Mouse (Mus musculus): ENCODE data around the gene Xlr4b.
"Not testable (repeated sequence)": the region's sequence is repeated elsewhere in the genome, so short reads cannot be mapped to it uniquely, and the experiment has no call there.

The Xlr4b gene

GRCm38 (mm10) chrX:73213819-73214564 is at the start of gene Xlr4b:
Xlr4b (plus strand) TSS chrX:73214333.
- DNase-seq (ENCODE audit: low read depth, low spot score) = not testable (repeated sequence)

GRCm38 (mm10) chrX:73176889-73177288 is 37.2 kb upstream of the Xlr4b start, which contains the start of gene Spin2d:
Spin2d (minus strand) TSS chrX:73176989.
- DNase-seq (ENCODE audit: low read depth, low spot score) = not testable (repeated sequence)

GRCm38 (mm10) chrX:73191934-73192333 is 22.2 kb upstream of the Xlr4b start, which contains the start of gene Xlr3b:
Xlr3b (plus strand) TSS chrX:73192207.
- peak; percentile 7 for DNase-seq (ENCODE audit: low read depth, low spot score)

- no peak for DNase-seq (ENCODE audit: low read depth, low spot score)
Observed at GRCm38 (mm10) chrX:73225365-73225764, 11.2 kb downstream of the Xlr4b start.

- DNase-seq (ENCODE audit: low read depth, low spot score) = peak; percentile 74
Observed at GRCm38 (mm10) chrX:73227914-73228605, 13.9 kb downstream of the Xlr4b start, which contains the start of gene F8a. F8a (plus strand) TSS chrX:73228291.

GRCm38 (mm10) chrX:73228606-73229214 is 14.6 kb downstream of the Xlr4b start:
- peak; percentile 9 for DNase-seq (ENCODE audit: low read depth, low spot score)

GRCm38 (mm10) chrX:73229288-73229687 is 15.2 kb downstream of the Xlr4b start:
- DNase-seq (ENCODE audit: low read depth, low spot score) = no peak

- DNase-seq (ENCODE audit: low read depth, low spot score) = not testable (repeated sequence)
Observed at GRCm38 (mm10) chrX:73242821-73243325, 28.7 kb downstream of the Xlr4b start, which contains the start of gene Xlr4c. Xlr4c (minus strand) TSS chrX:73243130.

GRCm38 (mm10) chrX:73262428-73262827 is 48.3 kb downstream of the Xlr4b start:
- DNase-seq (ENCODE audit: low read depth, low spot score) = not testable (repeated sequence)

- DNase-seq (ENCODE audit: low read depth, low spot score) = not testable (repeated sequence)
Observed at GRCm38 (mm10) chrX:73265270-73265669, 51.1 kb downstream of the Xlr4b start, which contains the start of gene Xlr3c. Xlr3c (minus strand) TSS chrX:73265390.

Data from ES-CJ7 (cell line).